Mouse (Mus musculus) gastrocnemius, adult 8-10 months (tissue): Measurements from ENCODE around the gene Ankrd33b. TPM values are rescaled to one million over a fixed set of nuclear protein-coding genes. Genes with fewer than 3 reads are reported as not detected.

ENCODE experiments used
- total RNA-seq, 4 experiments: library from RNA; stranded (reverse); gene quantifications; 2 replicates each; pipeline ENCODE4 v1.2.4; 2022

The Ankrd33b gene
- total RNA-seq, 4 experiments from 2014 or later: 11.5 to 18.8 (median 16.5) TPM

Other genes starting within 250 kb of the Ankrd33b start
- gene Dap, start 143.4 kb downstream of the Ankrd33b start, total RNA-seq: 1 to 10 TPM; 4.3 to 9.4 (median 4.8) TPM
- gene Ropn1l, start 86.0 kb upstream of the Ankrd33b start, total RNA-seq: not detected
- 100 to 1,000 TPM; 142 to 173 (median 149) TPM for gene March6, start 163.3 kb upstream of the Ankrd33b start, total RNA-seq
- 10 to 100 TPM; 47.6 to 59.9 (median 49.6) TPM for gene Cmbl, start 197.7 kb upstream of the Ankrd33b start, total RNA-seq
- gene Cct5, start 234.1 kb upstream of the Ankrd33b start, total RNA-seq: 100 to 1,000 TPM; 110 to 120 (median 115) TPM
- gene Fam173b, start 234.1 kb upstream of the Ankrd33b start, total RNA-seq: 10 to 100 TPM; 11.9 to 14.9 (median 12.8) TPM